Mouse (Mus musculus) neutrophil, adult 59 days (primary cell): ENCODE results near the gene Gm47955. TPM values are rescaled to one million over a fixed set of nuclear protein-coding genes. Genes with fewer than 3 reads are reported as not detected.

Experiments used
- total RNA-seq, 2 experiments: library from RNA; stranded (reverse); gene quantifications; 1 replicate in 1 of 2; 2 replicates in 1 of 2; pipeline ENCODE4 v1.2.4; 2023

The Gm47955 gene
- not detected for total RNA-seq

GRCm38 (mm10) chr1:82959870-82960385, at the start of gene Gm47955:
Gene Gm47955 (plus strand): TSS chr1:82960286.

DNA sequence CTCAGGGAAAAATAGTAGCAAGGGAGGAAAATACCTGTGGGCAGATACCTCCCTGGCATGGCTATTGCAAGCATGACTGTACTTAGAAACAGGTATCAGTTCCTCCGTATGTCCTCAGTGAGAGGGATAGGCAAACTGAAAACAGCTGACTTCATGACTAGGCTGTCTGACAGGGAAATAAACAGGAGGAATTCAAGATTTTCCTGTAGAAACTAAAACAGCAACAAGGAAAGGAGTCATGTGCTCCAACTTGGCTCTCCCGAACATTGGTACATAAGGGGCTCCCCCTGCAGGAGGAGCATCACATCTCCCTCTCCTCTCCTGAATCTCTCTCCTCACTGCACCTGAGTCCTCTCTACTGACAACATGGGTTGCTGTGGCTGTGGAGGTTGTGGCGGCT, 47.1 kb upstream of the Gm47955 start, which contains the start of gene A030005L19Rik:
Gene A030005L19Rik (plus strand): TSS at position 301 of the 400 bp plus-strand sequence.

DNA sequence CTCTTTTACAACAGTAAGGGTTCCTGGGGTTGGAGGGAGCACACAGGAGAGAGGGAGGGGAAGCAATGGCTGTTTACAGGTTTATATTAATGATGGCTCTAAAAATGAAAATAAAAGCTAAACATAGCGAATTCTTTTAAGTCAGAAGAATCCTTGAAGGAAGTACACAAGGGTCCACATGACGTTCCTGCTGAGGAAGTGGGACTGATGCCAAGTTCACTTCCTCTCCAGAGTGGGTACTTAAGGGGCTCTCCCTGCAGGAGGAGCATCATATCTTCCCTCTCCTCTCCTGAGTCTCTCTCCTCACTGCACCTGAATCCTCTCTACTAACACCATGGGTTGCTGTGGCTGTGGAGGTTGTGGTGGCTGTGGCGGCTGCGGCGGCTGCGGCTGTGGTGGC, 35.4 kb upstream of the Gm47955 start, which contains the start of gene A030014E15Rik:
Gene A030014E15Rik (plus strand): TSS at position 268 of the 400 bp plus-strand sequence.

DNA sequence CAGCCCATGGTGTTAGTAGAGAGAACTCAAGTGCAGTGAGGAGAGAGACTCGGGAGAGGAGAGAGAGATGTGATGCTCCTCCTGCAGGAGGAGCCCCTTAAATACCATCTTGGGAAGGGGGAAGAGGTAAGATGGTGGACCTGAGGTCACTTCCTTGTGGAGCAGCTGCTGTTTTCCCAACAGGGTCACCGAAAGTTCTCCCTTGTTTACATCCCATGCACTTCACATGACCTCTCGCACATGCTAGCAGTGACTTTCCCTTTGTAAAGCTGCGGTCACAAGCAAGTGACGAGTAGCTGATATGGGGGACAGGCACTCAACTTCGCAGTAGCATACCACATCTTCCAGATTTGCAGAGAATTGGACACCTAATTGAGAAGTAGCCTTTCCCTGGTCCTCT, 28.8 kb upstream of the Gm47955 start, which contains the start of gene Gm6217:
Gene Gm6217 (minus strand): TSS at position 74 of the 400 bp plus-strand sequence.

DNA sequence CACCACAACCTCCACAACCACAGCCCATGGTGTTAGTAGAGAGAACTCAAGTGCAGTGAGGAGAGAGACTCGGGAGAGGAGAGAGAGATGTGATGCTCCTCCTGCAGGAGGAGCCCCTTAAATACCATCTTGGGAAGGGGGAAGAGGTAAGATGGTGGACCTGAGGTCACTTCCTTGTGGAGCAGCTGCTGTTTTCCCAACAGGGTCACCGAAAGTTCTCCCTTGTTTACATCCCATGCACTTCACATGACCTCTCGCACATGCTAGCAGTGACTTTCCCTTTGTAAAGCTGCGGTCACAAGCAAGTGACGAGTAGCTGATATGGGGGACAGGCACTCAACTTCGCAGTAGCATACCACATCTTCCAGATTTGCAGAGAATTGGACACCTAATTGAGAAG, 16.8 kb upstream of the Gm47955 start, which contains the start of gene A030003K21Rik:
Gene A030003K21Rik (minus strand): TSS at position 94 of the 400 bp plus-strand sequence.

DNA sequence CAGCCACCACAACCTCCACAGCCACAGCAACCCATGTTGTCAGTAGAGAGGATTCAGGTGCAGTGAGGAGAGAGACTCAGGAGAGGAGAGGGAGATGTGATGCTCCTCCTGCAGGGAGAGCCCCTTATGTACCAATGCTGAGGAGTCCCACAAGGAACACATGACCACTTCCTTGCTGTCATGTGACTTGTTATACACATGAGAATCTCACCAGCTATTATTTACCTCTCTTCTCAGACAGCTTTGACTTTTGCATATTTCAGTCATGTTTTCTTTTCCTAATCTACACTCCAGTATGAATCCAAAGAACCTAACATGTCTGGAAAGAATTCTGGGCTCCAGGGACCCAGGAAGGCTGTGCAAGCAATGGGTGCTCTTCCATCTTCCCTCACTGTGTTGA, 4.2 kb upstream of the Gm47955 start, which contains the start of gene Gm7544:
Gene Gm7544 (minus strand): TSS at position 101 of the 400 bp plus-strand sequence.

GRCm38 (mm10) chr1:83000306-83000705, 40.2 kb downstream of the Gm47955 start, which contains the start of gene Gm47959:
Gene Gm47959 (plus strand): TSS chr1:83000548.

Other genes with a start within 250 kb of the Gm47955 start
- gene Mff, start 235.4 kb upstream of the Gm47955 start, total RNA-seq, result 100 to 1,000 TPM; 112 to 121 TPM
- not detected for gene Tm4sf20, start 191.8 kb upstream of the Gm47955 start, total RNA-seq
- not detected for gene Gm47791, start 189.0 kb upstream of the Gm47955 start, total RNA-seq
- gene Agfg1, start 120.8 kb upstream of the Gm47955 start, total RNA-seq, result 10 to 100 TPM; 49.2 to 51.1 TPM
- not detected for gene A030005L19Rik, start 47.0 kb upstream of the Gm47955 start, total RNA-seq
- gene A030014E15Rik, start 35.4 kb upstream of the Gm47955 start, total RNA-seq, result not detected
- gene Gm6217, start 28.9 kb upstream of the Gm47955 start, total RNA-seq, result not detected
- gene A030003K21Rik, start 16.9 kb upstream of the Gm47955 start, total RNA-seq, result not detected
- not detected for gene Gm7544, start 4.3 kb upstream of the Gm47955 start, total RNA-seq
- not detected for gene Gm47959, start 40.3 kb downstream of the Gm47955 start, total RNA-seq
- not detected for gene Slc19a3, start 78.2 kb downstream of the Gm47955 start, total RNA-seq
- not detected for gene Krtap28-10, start 82.2 kb downstream of the Gm47955 start, total RNA-seq
- not detected for gene Gm47969, start 84.6 kb downstream of the Gm47955 start, total RNA-seq
- gene A030005K14Rik, start 99.1 kb downstream of the Gm47955 start, total RNA-seq, result not detected
- not detected for gene Krtap28-13, start 100.6 kb downstream of the Gm47955 start, total RNA-seq
- not detected for gene Ccl20, start 156.5 kb downstream of the Gm47955 start, total RNA-seq
- gene Daw1, start 199.5 kb downstream of the Gm47955 start, total RNA-seq, result not detected